Mouse (Mus musculus): Measurements from ENCODE around the gene Elavl1. TPM values are rescaled to one million over a fixed set of nuclear protein-coding genes. Genes with fewer than 3 reads are reported as not detected.

The Elavl1 gene
- total RNA-seq (2023) = 100 to 1,000 TPM; 105 TPM

DNA sequence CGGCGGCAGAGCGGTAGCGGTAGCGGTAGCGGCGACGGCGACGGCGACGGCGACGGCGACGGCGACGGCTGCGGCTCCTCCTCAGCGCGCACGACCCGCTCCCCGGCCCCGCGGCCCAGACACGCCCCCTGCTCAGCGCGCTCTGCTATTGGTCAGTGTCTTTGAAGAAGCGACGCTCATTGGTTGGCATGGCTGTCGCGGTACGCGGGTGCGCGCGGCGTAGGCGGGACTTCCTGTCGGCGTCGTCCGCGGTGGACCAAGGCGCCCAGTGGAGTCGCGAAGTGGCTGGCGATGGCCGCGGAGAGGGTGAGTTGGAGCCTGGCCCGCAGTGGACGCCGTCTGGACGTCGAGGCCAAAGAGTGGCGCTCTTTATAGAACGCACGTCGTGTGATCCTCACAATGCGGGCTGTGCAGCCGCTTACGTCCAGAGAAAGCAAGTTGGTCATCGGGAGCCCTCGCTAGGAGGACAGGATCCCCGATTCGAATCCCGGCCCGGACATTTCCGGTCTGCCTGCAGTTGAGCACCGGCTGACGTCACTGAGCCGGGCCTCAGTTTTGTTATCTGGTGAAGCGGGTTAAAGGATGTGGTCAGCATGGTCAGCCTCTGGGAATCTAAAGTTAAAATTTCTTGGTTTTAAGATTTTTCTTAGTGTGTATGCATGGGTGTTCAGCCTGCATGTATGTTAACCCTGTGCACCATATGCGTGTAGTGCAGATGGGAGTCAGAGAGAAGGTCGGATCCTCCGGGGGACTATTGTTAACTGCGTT is at the start of gene Elavl1, which contains the start of gene Ccl25:
TSS of gene Elavl1 (minus strand) at position 431 of the 768 bp plus-strand sequence.
TSS of gene Ccl25 (plus strand) at position 228 of the 768 bp plus-strand sequence.

DNA sequence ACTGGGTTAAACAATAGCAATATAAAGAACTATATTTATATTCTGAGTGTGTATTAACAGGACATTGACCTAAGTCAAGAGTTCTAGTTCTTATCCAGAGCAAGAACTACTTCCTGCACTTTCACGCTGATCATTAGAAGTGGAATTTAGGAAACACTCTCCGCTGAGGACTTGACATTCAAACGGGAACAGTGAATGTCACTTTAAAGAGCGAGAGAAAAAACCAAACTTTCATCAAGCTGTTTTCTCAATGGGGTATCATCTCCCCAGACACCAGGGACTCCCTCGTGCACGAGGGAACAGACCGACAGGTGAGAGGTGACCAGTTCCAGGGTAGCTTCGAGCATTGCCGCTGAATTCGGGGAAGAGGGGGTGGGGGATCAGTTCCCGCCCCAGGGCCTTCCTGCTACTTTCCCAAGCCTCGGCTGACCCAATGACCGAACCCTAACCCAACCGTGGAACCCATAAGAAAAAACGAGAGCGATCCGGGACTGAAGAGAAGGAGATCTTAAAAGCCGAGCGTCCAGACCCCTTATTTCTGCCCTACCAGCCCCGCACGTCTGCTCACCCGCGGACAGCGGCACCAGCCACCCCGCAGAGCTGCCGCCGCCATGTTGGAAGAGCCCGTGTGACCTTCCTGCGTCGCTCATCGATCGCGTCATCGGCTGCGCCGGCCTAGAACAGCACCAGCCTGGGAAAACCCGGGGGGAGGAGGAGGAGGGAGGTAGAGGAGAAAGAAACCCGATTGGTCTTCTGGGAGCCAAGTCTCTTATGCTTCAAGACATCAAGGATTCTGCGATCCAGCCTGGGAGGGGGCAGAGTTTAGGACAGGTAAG is 49.7 kb downstream of the Elavl1 start, which contains the start of gene Timm44:
TSS of gene Timm44 (minus strand) at position 639 of the 836 bp plus-strand sequence.

DNA sequence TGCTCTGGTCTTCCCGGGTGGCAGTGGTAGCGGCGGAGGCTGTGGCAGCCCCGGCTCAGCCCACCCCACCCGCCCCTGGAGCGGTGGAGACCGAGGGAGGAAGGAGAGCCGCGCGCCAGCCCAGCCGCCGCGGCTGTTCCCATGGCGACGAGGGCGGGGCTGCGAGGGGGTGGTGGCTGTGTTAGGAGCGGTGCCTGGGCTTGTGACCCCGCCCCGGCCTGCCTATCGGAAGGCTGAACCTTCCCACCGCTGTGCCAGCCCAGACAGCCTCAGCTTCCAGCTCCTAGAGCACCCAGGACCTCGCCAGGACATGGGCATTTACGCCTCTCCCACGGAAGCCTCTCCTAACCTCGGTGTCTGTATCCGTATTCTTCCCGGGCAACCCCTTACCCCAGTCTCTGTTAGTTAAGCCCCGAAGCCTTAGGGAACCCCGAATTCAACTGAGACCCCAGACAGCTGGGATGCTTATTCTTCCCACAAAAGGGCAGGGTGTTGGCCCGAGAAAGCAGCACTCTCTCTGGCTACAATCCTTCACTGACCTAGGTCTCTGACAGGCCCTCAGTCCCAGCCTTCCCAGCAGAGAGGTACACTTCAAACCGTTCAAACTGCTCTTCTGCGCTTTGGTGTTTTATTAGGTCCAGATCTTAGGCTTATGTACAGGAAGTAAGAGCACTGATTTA is 65.9 kb downstream of the Elavl1 start, which contains the start of gene Ctxn1:
TSS of gene Ctxn1 (minus strand) at position 150 of the 680 bp plus-strand sequence.

DNA sequence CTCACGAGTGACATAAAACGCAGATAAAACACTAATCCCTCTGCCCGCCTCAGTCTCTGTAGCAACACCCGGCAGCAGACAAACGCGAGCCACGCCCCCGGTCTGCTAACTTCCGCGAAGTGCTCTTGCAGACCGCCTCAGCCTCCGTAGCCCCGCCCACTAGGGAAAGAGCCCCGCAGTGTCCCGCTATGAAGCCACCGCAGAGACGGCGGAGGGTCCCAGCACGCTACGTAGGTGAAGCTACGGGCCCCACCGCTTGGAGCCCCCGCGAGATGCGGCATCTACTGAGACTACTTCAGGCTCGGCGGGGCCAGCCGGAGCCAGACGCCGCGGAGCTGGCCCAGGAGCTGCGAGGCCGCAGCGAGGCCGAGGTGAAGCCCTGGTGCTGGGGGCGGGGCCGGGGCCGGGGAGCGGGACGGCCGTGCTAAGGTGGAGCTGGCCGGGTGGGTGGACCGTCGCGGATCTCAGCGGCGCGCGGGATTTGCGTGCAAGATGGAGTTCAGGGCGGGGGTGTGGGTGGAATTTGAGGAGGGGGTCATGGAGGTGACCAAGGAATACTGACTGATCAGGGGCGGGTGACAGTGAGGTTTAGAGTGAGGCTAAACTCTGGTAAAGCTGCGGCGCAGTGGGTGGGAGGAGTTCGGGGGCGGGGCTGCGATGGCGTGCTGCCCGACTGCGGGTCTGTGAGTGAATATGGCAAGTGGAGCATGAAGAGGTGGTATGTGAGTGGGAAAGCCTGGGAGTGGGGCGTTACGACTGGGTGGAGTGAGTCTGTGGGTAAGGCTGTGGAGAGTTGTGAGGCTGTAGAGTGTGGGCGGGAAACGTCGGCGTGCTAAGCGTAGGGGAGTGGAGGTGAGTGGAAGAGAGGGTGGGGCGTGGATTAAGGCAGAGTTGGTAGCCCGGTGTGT is 72.0 kb downstream of the Elavl1 start, which contains the start of gene Snapc2:
TSS of gene Snapc2 (plus strand) at position 147 of the 908 bp plus-strand sequence.

DNA sequence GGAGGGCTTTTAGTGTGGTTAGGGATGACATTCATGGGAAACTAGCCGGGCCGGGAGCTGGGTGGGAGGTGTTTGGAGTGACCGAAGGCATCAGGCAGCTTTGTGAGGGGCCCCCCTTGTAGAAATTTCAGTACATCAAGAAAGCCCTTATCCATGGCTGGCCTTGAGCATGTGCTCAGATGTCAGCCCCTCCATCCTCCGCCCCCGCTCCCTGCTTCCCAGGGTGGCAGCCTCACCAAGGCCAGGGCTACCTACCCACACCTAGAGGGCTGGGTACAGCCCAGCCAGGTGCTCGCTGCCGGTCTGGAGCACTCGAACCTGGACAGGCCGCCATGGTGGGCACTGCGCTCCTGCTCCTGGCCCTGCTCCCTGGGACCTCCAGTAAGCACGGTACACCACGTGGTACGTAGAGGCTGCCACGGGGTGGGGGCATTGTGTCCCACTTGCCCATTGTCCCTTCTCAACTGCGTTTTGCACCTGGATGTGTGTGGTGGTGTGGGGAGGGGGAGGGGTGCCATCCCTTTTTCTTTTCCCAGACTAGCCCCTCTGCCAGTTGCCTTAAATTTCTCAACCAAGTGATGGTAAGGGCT is 77.2 kb downstream of the Elavl1 start, which contains the start of gene Tgfbr3l:
TSS of gene Tgfbr3l (plus strand) at position 264 of the 590 bp plus-strand sequence.

DNA sequence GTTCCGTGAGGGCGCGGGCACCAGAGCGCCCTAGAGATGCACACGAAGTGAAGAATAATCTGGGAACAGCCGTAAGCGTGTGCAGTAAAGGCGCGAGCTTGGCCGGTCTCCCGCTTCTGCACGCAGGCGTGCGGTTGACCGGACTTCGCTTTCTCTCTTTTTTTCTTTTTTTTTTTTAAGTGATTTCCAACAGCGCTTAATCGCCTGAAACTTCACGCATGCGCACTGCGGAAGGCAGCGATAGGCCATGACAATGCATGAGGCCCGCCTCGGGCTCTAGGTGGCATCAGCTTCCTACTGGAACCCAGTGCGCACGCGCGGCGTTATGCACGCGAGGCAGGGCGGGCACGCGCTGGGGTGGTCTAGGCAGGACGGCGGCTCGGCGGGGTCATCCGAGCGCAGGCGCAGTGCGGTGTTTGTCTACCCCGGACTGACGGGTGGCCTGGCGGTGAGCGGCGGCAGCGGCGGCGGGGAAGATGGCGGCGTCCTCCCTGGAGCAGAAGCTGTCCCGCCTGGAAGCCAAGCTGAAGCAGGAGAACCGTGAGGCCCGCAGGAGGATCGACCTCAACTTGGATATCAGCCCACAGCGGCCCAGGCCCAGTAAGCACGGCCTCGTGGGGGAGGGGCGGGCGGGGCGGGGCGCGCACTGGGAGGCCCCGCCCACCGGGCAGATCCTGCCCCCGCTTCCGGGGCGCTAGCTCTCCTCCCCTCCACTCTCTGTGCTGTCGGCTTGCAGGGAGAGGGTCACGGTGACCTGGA is 86.6 kb downstream of the Elavl1 start, which contains the start of the genes Map2k7 and Gm49320:
TSS of gene Map2k7 (plus strand) at position 307 of the 759 bp plus-strand sequence.
TSS of gene Gm49320 (plus strand) at position 432 of the 759 bp plus-strand sequence.

Other genes starting within 250 kb of the Elavl1 start
- not detected for gene Cd209f, start 219.6 kb downstream of the Elavl1 start, total RNA-seq (2023)
- gene Cd209g, start 191.3 kb downstream of the Elavl1 start, total RNA-seq (2023) = not detected
- gene Evi5l, start 158.8 kb downstream of the Elavl1 start, total RNA-seq (2023) = 10 to 100 TPM; 25.0 to 31.1 TPM
- under 1 TPM in 1 of 2 experiments, not detected in 1; 0.18 TPM for gene Prr36, start 108.0 kb downstream of the Elavl1 start, total RNA-seq (2023)
- not detected for gene Lrrc8e, start 98.6 kb downstream of the Elavl1 start, total RNA-seq (2023)
- gene Map2k7, start 86.7 kb downstream of the Elavl1 start, total RNA-seq (2023) = 100 to 1,000 TPM; 114 to 133 TPM
- gene Gm49320, start 86.5 kb downstream of the Elavl1 start, total RNA-seq (2023) = not detected
- gene Tgfbr3l, start 77.2 kb downstream of the Elavl1 start, total RNA-seq (2023) = 10 to 100 TPM; 18.0 to 30.9 TPM
- gene Snapc2, start 72.3 kb downstream of the Elavl1 start, total RNA-seq (2023) = 10 to 100 TPM; 15.1 to 15.6 TPM
- gene Ctxn1, start 66.1 kb downstream of the Elavl1 start, total RNA-seq (2023) = 1 to 10 TPM in 1 of 2 experiments, under 1 TPM in 1; 0.47 to 1.0 TPM
- 10 to 100 TPM; 86.3 to 94.1 TPM for gene Timm44, start 49.5 kb downstream of the Elavl1 start, total RNA-seq (2023)
- gene Ccl25, start 203 bp downstream of the Elavl1 start, total RNA-seq (2023) = 10 to 100 TPM; 13.5 to 21.4 TPM
- 10 to 100 TPM; 44.1 to 49.7 TPM for gene Cers4, start 167.6 kb upstream of the Elavl1 start, total RNA-seq (2023)